Mouse (Mus musculus) hindbrain, embryonic 11.5 days (tissue): ENCODE results near the gene Lasp1. TPM values are rescaled to one million over a fixed set of nuclear protein-coding genes. Genes with fewer than 3 reads are reported as not detected.

ENCODE experiments used
- ATAC-seq: fragments of 200-750 bp; cut with Nextera tagmentation; 2 replicates; pipeline ENCODE4 v1.8.0; 2017; ENCODE audit warnings: mild to moderate bottlenecking, moderate TSS enrichment, moderate library complexity; ENCODE audit not compliant: low FRiP score
- DNase-seq: peaks from one replicate; pipeline ENCODE4 v3.0.0-alpha.2; 2015; ENCODE audit warnings: low spot score
- H3K27ac ChIP-seq: fragments of 300-500 bp; sonication (generic); 2 replicates; pipeline ENCODE4 v1.5.1; 2014; ENCODE audit warnings: mild to moderate bottlenecking, low read depth, low read length
- H3K27me3 ChIP-seq: fragments of 300-500 bp; sonication (generic); 2 replicates; pipeline ENCODE4 v1.6.1; 2014; ENCODE audit warnings: mild to moderate bottlenecking, low read length, moderate library complexity, mixed read lengths; ENCODE audit not compliant: control insufficient read depth, insufficient read depth
- H3K36me3 ChIP-seq: fragments of 300-500 bp; sonication (generic); 2 replicates; pipeline ENCODE4 v1.6.1; 2014; ENCODE audit warnings: mild to moderate bottlenecking, low read length, moderate library complexity, mixed read lengths; ENCODE audit not compliant: control insufficient read depth, insufficient read depth
- H3K4me1 ChIP-seq: fragments of 300-500 bp; sonication (generic); replicated peaks from 2 replicates; pipeline ENCODE4 v1.6.1; 2014; ENCODE audit warnings: low read length, mixed read lengths; ENCODE audit not compliant: control insufficient read depth, insufficient read depth
- H3K4me2 ChIP-seq: fragments of 300-500 bp; sonication (generic); replicated peaks from 2 replicates; pipeline ENCODE4 v1.6.1; 2014; ENCODE audit warnings: mild to moderate bottlenecking, low read depth, low read length
- H3K4me3 ChIP-seq: fragments of 300-500 bp; sonication (generic); 2 replicates; pipeline ENCODE4 v1.5.1; 2014; ENCODE audit warnings: low read depth, low read length
- H3K9ac ChIP-seq: fragments of 300-500 bp; sonication (generic); 2 replicates; pipeline ENCODE4 v1.6.1; 2014; ENCODE audit warnings: low read depth, low read length
- H3K9me3 ChIP-seq: fragments of 300-500 bp; sonication (generic); 2 replicates; pipeline ENCODE4 v1.6.1; 2016; ENCODE audit warnings: low read length; ENCODE audit not compliant: control insufficient read depth
- WGBS: fragments of 180-500 bp; shearing (Covaris S2); extraction: QIAGEN DNeasy Blood & Tissue Kit; methylation state at CpG from one replicate; pipeline ENCODE4 v1.1.7; 2014; 5-methylcytosine and 5-hydroxymethylcytosine counted together
- polyA plus RNA-seq: library from polyadenylated mRNA; unstranded; fragments of >200 nt; fragmentation: Nextera tagmentation; extraction: Ambion mirVana; gene quantifications from 2 replicates; pipeline ENCODE4 v1.2.1, GENCODE M21; 2014

Gene Lasp1
- polyA plus RNA-seq, 1 experiment from 2014 or later: 45.8 TPM

GRCm38 (mm10) chr11:97805662-97806612 is 7.1 kb downstream of the Lasp1 start:
- 53% methylated on average over 15 of the region's 15 CpGs for WGBS
- Histone ChIP-seq H3K9ac (0 out of 2 replicates have a peak overlapping the region, but pooled peaks have one; percentile 16), H3K4me1 (peaks cover 33% of the 10 kb centered on the region), H3K4me3 (no peak overlapping the region), H3K27ac (peak overlapping the region; percentile 52), H3K4me2 (no peak overlapping the region), H3K27me3 (no peaks in the 10 kb centered on the region), H3K36me3 (0 out of 2 replicates have a peak, but pooled peaks cover 5% of the 10 kb centered on the region), H3K9me3 (no peaks in the 10 kb centered on the region)
- ATAC-seq: peak; percentile 39; the same call in 1 of the 2 replicates
- DNase-seq: peak; percentile 59

GRCm38 (mm10) chr11:97806613-97806964 is 7.8 kb downstream of the Lasp1 start:
- no peak overlapping the region for H3K4me2 ChIP-seq
- no peaks in the 10 kb centered on the region for H3K27me3 ChIP-seq
- ATAC-seq (no peak), DNase-seq (no peak)
- H3K4me1 ChIP-seq: peaks cover 34% of the 10 kb centered on the region
- H3K9ac ChIP-seq: no peak overlapping the region
- H3K4me3 ChIP-seq: no peak overlapping the region
- WGBS: 55% methylated on average over 7 of the region's 7 CpGs
- peak overlapping the region; percentile 13; the same call in 1 of the 2 replicates for H3K27ac ChIP-seq
- H3K36me3 ChIP-seq: 0 out of 2 replicates have a peak, but pooled peaks cover 5% of the 10 kb centered on the region
- no peaks in the 10 kb centered on the region for H3K9me3 ChIP-seq

DNA sequence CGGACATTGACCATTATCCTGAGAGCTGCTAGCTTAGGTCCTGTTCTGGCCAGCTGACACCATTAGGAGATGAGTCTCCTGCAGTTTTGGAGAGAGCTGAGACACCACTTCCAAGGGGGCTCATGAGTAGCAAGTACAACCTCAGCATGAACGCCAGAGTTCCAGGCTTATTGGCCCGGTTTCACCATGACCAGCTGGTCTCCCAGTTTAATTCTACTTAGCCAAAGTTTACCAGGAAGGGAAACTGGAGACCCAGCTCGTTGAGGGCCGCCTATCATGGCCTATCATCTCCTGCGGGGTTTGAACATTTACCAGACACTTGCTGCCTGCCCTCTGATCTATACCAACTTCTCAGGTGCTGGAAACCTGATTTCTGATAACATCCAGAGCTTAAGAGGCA is 8.8 kb downstream of the Lasp1 start:
- DNase-seq (no peak), ATAC-seq (no peak)
- Histone ChIP-seq H3K27ac (0 out of 2 replicates have a peak overlapping the region, but pooled peaks have one; percentile 20), H3K4me1 (peaks cover 38% of the 10 kb centered on the region), H3K4me3 (no peak overlapping the region), H3K4me2 (no peak overlapping the region; the same call in 1 of the 2 replicates), H3K27me3 (no peaks in the 10 kb centered on the region), H3K9me3 (no peaks in the 10 kb centered on the region), H3K9ac (no peak overlapping the region), H3K36me3 (0 out of 2 replicates have a peak, but pooled peaks cover 5% of the 10 kb centered on the region)
- WGBS: 53% methylated on average over 6 of the region's 6 CpGs

- 0 out of 2 replicates have a peak, but pooled peaks cover 5% of the 10 kb centered on the region for H3K36me3 ChIP-seq
- 0 out of 2 replicates have a peak overlapping the region, but pooled peaks have one; percentile 20 for H3K27ac ChIP-seq
- H3K9ac ChIP-seq: no peak overlapping the region
- ATAC-seq: no peak
- peak overlapping the region; percentile 7; the same call in 1 of the 2 replicates for H3K4me2 ChIP-seq
- H3K4me3 ChIP-seq: no peak overlapping the region
- peaks cover 43% of the 10 kb centered on the region for H3K4me1 ChIP-seq
- H3K27me3 ChIP-seq: no peaks in the 10 kb centered on the region
- DNase-seq: peak; percentile 31
- no peaks in the 10 kb centered on the region for H3K9me3 ChIP-seq
- WGBS: 62% methylated on average over 2 of the region's 2 CpGs
Measured at GRCm38 (mm10) chr11:97808093-97808492, 9.3 kb downstream of the Lasp1 start.

- DNase-seq (no peak), ATAC-seq (no peak)
- H3K4me3 ChIP-seq: no peak overlapping the region
- WGBS: 38% methylated on average over 5 of the region's 5 CpGs
- peaks cover 49% of the 10 kb centered on the region for H3K4me1 ChIP-seq
- H3K4me2 ChIP-seq: no peak overlapping the region
- H3K9me3 ChIP-seq: no peaks in the 10 kb centered on the region
- H3K27me3 ChIP-seq: no peaks in the 10 kb centered on the region
- H3K9ac ChIP-seq: no peak overlapping the region
- H3K36me3 ChIP-seq: 0 out of 2 replicates have a peak, but pooled peaks cover 5% of the 10 kb centered on the region
- peak overlapping the region; percentile 24; the same call in 1 of the 2 replicates for H3K27ac ChIP-seq
Measured at GRCm38 (mm10) chr11:97808621-97809234, 9.9 kb downstream of the Lasp1 start.

GRCm38 (mm10) chr11:97809235-97810121 is 10.7 kb downstream of the Lasp1 start:
- 76% methylated on average over 7 of the region's 7 CpGs for WGBS
- H3K9me3 ChIP-seq: no peaks in the 10 kb centered on the region
- DNase-seq (no peak), ATAC-seq (no peak)
- 0 out of 2 replicates have a peak, but pooled peaks cover 5% of the 10 kb centered on the region for H3K36me3 ChIP-seq
- no peak overlapping the region for H3K4me2 ChIP-seq
- no peaks in the 10 kb centered on the region for H3K27me3 ChIP-seq
- no peak overlapping the region for H3K4me3 ChIP-seq
- H3K4me1 ChIP-seq: peaks cover 50% of the 10 kb centered on the region
- H3K9ac ChIP-seq: no peak overlapping the region
- H3K27ac ChIP-seq: peak overlapping the region; percentile 24; the same call in 1 of the 2 replicates

- no peak for ATAC-seq
- no peak overlapping the region for H3K27ac ChIP-seq
- 76% methylated on average over 7 of the region's 7 CpGs for WGBS
Measured at GRCm38 (mm10) chr11:97810356-97810755, 11.6 kb downstream of the Lasp1 start.

GRCm38 (mm10) chr11:97810970-97811369 is 12.2 kb downstream of the Lasp1 start:
- peaks cover 40% of the 10 kb centered on the region for H3K4me1 ChIP-seq
- 20% methylated on average over 3 of the region's 3 CpGs for WGBS
- no peak overlapping the region for H3K4me2 ChIP-seq
- DNase-seq: peak; percentile 27
- ATAC-seq: no peak
- H3K27me3 ChIP-seq: no peaks in the 10 kb centered on the region
- H3K4me3 ChIP-seq: no peak overlapping the region
- no peak overlapping the region for H3K27ac ChIP-seq
- no peak overlapping the region for H3K9ac ChIP-seq
- H3K36me3 ChIP-seq: 0 out of 2 replicates have a peak, but pooled peaks cover 5% of the 10 kb centered on the region
- no peaks in the 10 kb centered on the region for H3K9me3 ChIP-seq

More at GRCm38 (mm10) chr11:97810356-97810755, 11.6 kb downstream of the Lasp1 start:
- no peaks in the 10 kb centered on the region for H3K9me3 ChIP-seq
- no peak overlapping the region for H3K4me3 ChIP-seq
- H3K4me1 ChIP-seq: peaks cover 44% of the 10 kb centered on the region
- H3K36me3 ChIP-seq: 0 out of 2 replicates have a peak, but pooled peaks cover 5% of the 10 kb centered on the region
- H3K27me3 ChIP-seq: no peaks in the 10 kb centered on the region
- H3K4me2 ChIP-seq: no peak overlapping the region
- H3K9ac ChIP-seq: no peak overlapping the region
- DNase-seq: no peak
